Mouse (Mus musculus): ENCODE results near the gene Stk11. TPM values are rescaled to one million over a fixed set of nuclear protein-coding genes. Genes with fewer than 3 reads are reported as not detected.

The Stk11 gene
- total and polyA plus RNA-seq, 3 experiments = 47.4 to 94.9 (median 65.9) TPM

GRCm38 (mm10) chr10:80116927-80117691 is 1.5 kb downstream of the Stk11 start:
- Histone ChIP-seq H3K4me2 (ENCODE audit: insufficient read depth, low read depth, poor library complexity, severe bottlenecking) (peak overlapping the region; percentile 83), H3K9me3 (replicated peaks; ENCODE audit: low read length) (no peaks in the 10 kb centered on the region), H3K27ac (ENCODE audit: insufficient read depth, low read depth) (no peak overlapping the region), H3K4me3 (replicated peaks in 1 of 3; ENCODE audit: low read depth in 2 of 3, low read length in 2 of 3, poor library complexity in 1 of 3) (peak overlapping the region; percentile 85 to 93 (median 90)), H3K36me3 (replicated peaks in 1 of 2; ENCODE audit: control insufficient read depth in 1 of 2, insufficient read depth in 1 of 2, low read length in 1 of 2) (peaks cover 36 to 48% of the 10 kb centered on the region in 2 experiments), H3K27me3 (replicated peaks) (no peaks in the 10 kb centered on the region), H3K4me1 (ENCODE audit: control insufficient read depth in 1 of 2, insufficient read depth in 2 of 2) (peaks cover 21 to 52% of the 10 kb centered on the region in 2 experiments), H3K9ac (ENCODE audit: insufficient read depth, low read depth) (peak overlapping the region; percentile 93), H3K79me2 (replicated peaks; ENCODE audit: control insufficient read depth, extremely low read depth, insufficient read depth, poor library complexity, severe bottlenecking) (peaks cover 63% of the 10 kb centered on the region)
- TF ChIP-seq USF2 (conservative IDR thresholded peaks at IDR 0.05; ENCODE audit: low read depth, low read length) (no peak), CTCF (conservative IDR thresholded peaks at IDR 0.05 in 1 of 2, IDR thresholded peaks at IDR 0.05 in 1 of 2; ENCODE audit: low read depth in 2 of 2, low read length in 2 of 2) (peak in 1 of 2 experiments; percentile 14; a peak in 1 of 4 replicates), POLR2A (IDR thresholded peaks at IDR 0.05; ENCODE audit: low read depth, low read length) (no peak), SMC3 (IDR thresholded peaks at IDR 0.05; ENCODE audit: low read depth, low read length) (0 out of 2 replicates have a peak, but pooled peaks have one; percentile 1), MEF2A (IDR thresholded peaks at IDR 0.05; ENCODE audit: borderline replicate concordance, low read depth, low read length) (no peak), MAZ (IDR thresholded peaks at IDR 0.05; ENCODE audit: low read depth, low read length) (no peak), NRF1 (IDR thresholded peaks at IDR 0.05; ENCODE audit: low read depth, low read length) (peak; percentile 52), MAX (IDR thresholded peaks at IDR 0.05; ENCODE audit: low read length) (no peak), SIN3A (IDR thresholded peaks at IDR 0.05; ENCODE audit: low read length) (no peak; the same call in 1 of the 2 replicates), POLR2AphosphoS2 (IDR thresholded peaks at IDR 0.05; ENCODE audit: low read depth, low read length) (no peak), RCOR1 (conservative IDR thresholded peaks at IDR 0.05; ENCODE audit: low read depth, low read length) (no peak), ELF1 (IDR thresholded peaks at IDR 0.05; ENCODE audit: low read depth, low read length) (no peak), BHLHE40 (IDR thresholded peaks at IDR 0.05; ENCODE audit: low read depth, low read length) (no peak), MXI1 (IDR thresholded peaks at IDR 0.05; ENCODE audit: low read depth, low read length) (0 out of 2 replicates have a peak, but pooled peaks have one; percentile 11)
- in situ Hi-C loops (cut with MboI; ENCODE audit: low pct_ligation_motif_present, low pct_unique_long_range_greater_than_20kb, low sequenced_read_pairs) = no loop called here
- dilution Hi-C loops (cut with MboI; ENCODE audit: extremely low pct_ligation_motif_present, extremely low pct_unique_long_range_greater_than_20kb, low sequenced_read_pairs) = no loop called here
- DNase-seq (ENCODE audit: extremely low read depth) = peak; percentile 27

- H3K36me3 ChIP-seq (replicated peaks in 1 of 2; ENCODE audit: control insufficient read depth in 1 of 2, insufficient read depth in 1 of 2, low read length in 1 of 2) = peaks cover 36 to 51% of the 10 kb centered on the region in 2 experiments
- no peak overlapping the region for H3K27ac ChIP-seq (ENCODE audit: insufficient read depth, low read depth)
- H3K9me3 ChIP-seq (replicated peaks; ENCODE audit: low read length) = no peaks in the 10 kb centered on the region
- H3K4me3 ChIP-seq (replicated peaks in 1 of 3; ENCODE audit: low read depth in 2 of 3, low read length in 2 of 3, poor library complexity in 1 of 3) = peak overlapping the region; percentile 85 to 93 (median 90)
- peaks cover 69% of the 10 kb centered on the region for H3K79me2 ChIP-seq (replicated peaks; ENCODE audit: control insufficient read depth, extremely low read depth, insufficient read depth, poor library complexity, severe bottlenecking)
- H3K27me3 ChIP-seq (replicated peaks) = no peaks in the 10 kb centered on the region
- peak overlapping the region; percentile 83 for H3K4me2 ChIP-seq (ENCODE audit: insufficient read depth, low read depth, poor library complexity, severe bottlenecking)
- dilution Hi-C loops (cut with MboI; ENCODE audit: extremely low pct_ligation_motif_present, extremely low pct_unique_long_range_greater_than_20kb, low sequenced_read_pairs) = no loop called here
- no peak for DNase-seq (ENCODE audit: extremely low read depth)
- in situ Hi-C loops (cut with MboI; ENCODE audit: low pct_ligation_motif_present, low pct_unique_long_range_greater_than_20kb, low sequenced_read_pairs) = no loop called here
- peak overlapping the region; percentile 93; the same call in 1 of the 2 replicates for H3K9ac ChIP-seq (ENCODE audit: insufficient read depth, low read depth)
- H3K4me1 ChIP-seq (ENCODE audit: control insufficient read depth in 1 of 2, insufficient read depth in 2 of 2) = peaks cover 21 to 52% of the 10 kb centered on the region in 2 experiments
- TF ChIP-seq GABPA (IDR thresholded peaks at IDR 0.05; ENCODE audit: insufficient replicate concordance, low read depth, low read length) = no peak
- TF ChIP-seq MAX (IDR thresholded peaks at IDR 0.05; ENCODE audit: low read length) = no peak
- no peak for TF ChIP-seq MEF2A (IDR thresholded peaks at IDR 0.05; ENCODE audit: borderline replicate concordance, low read depth, low read length)
- no peak for TF ChIP-seq MXI1 (IDR thresholded peaks at IDR 0.05; ENCODE audit: low read depth, low read length)
- no peak for TF ChIP-seq ETS1 (conservative IDR thresholded peaks at IDR 0.05; ENCODE audit: low read depth, low read length)
- no peak for TF ChIP-seq HCFC1 (IDR thresholded peaks at IDR 0.05; ENCODE audit: low read depth, low read length)
- no peak for TF ChIP-seq TCF12 (IDR thresholded peaks at IDR 0.05; ENCODE audit: low read depth, low read length)
- no peak for TF ChIP-seq NRF1 (IDR thresholded peaks at IDR 0.05; ENCODE audit: low read depth, low read length)
- no peak for TF ChIP-seq TBP (conservative IDR thresholded peaks at IDR 0.05; ENCODE audit: low read depth, low read length)
- no peak for TF ChIP-seq RCOR1 (conservative IDR thresholded peaks at IDR 0.05; ENCODE audit: low read depth, low read length)
- no peak for TF ChIP-seq MYC (IDR thresholded peaks at IDR 0.05; ENCODE audit: low read depth, low read length)
- no peak for TF ChIP-seq USF1 (IDR thresholded peaks at IDR 0.05; ENCODE audit: low read depth, low read length)
- TF ChIP-seq NELFE (IDR thresholded peaks at IDR 0.05; ENCODE audit: low read depth, low read length) = no peak
- TF ChIP-seq POLR2AphosphoS2 (IDR thresholded peaks at IDR 0.05; ENCODE audit: low read depth, low read length) = no peak
Measured at GRCm38 (mm10) chr10:80117736-80118135, 2.1 kb downstream of the Stk11 start.

Measured in CH12.LX (cell line).